Mouse (Mus musculus) layer of hippocampus, adult 8-10 months (tissue): Measurements from ENCODE around the gene Gm45785. TPM values are rescaled to one million over a fixed set of nuclear protein-coding genes. Genes with fewer than 3 reads are reported as not detected.
"Not testable (repeated sequence)": the region's sequence is repeated elsewhere in the genome, so short reads cannot be mapped to it uniquely, and the experiment has no call there.

ENCODE experiments used
- DNase-seq, 2 experiments: peaks; one replicate each; pipeline ENCODE4 v3.0.0; 2022; ENCODE audit warnings: low spot score in 2 of 2
- total RNA-seq, 4 experiments: library from RNA; stranded (reverse); gene quantifications; 2 replicates each; pipeline ENCODE4 v1.2.4; 2022

The Gm45785 gene
- 1 to 10 TPM in 1 of 4 experiments, under 1 TPM in 2, not detected in 1; 0.43 to 1.5 (median 0.85) TPM for total RNA-seq

GRCm38 (mm10) chr7:140855860-140856784 lies at the start of gene Gm45785:
Gene Gm45785 (minus strand): TSS chr7:140856331.
- DNase-seq = peak; percentile 84 to 87

GRCm38 (mm10) chr7:140905642-140906081 lies 49.5 kb upstream of the Gm45785 start:
- no peak for DNase-seq

- peak in 1 of 2 experiments; percentile 76 for DNase-seq
Measured at GRCm38 (mm10) chr7:140903212-140903611, 47.1 kb upstream of the Gm45785 start.

GRCm38 (mm10) chr7:140902036-140902875 lies 46.1 kb upstream of the Gm45785 start:
- no peak for DNase-seq

- DNase-seq = no peak
Measured at GRCm38 (mm10) chr7:140900220-140900619, 44.1 kb upstream of the Gm45785 start, which contains the start of gene Cox8b. Gene Cox8b (minus strand): TSS chr7:140900446.

- DNase-seq = no peak
Measured at GRCm38 (mm10) chr7:140899121-140899520, 43.0 kb upstream of the Gm45785 start.

GRCm38 (mm10) chr7:140897863-140898262 lies 41.7 kb upstream of the Gm45785 start:
- DNase-seq = no peak

- no peak for DNase-seq
Measured at GRCm38 (mm10) chr7:140894611-140895010, 38.5 kb upstream of the Gm45785 start.

- DNase-seq = no peak
Measured at GRCm38 (mm10) chr7:140894031-140894430, 37.9 kb upstream of the Gm45785 start.

GRCm38 (mm10) chr7:140890636-140891035 lies 34.5 kb upstream of the Gm45785 start:
- not testable (repeated sequence) for DNase-seq

GRCm38 (mm10) chr7:140882469-140882803 lies 26.3 kb upstream of the Gm45785 start:
- no peak for DNase-seq

- DNase-seq = peak; percentile 92 to 94
Measured at GRCm38 (mm10) chr7:140881696-140882468, 25.8 kb upstream of the Gm45785 start, which contains the start of the genes Psmd13 and Sirt3. Gene Psmd13 (plus strand): TSS chr7:140881968. Gene Sirt3 (minus strand): TSS chr7:140882309.

GRCm38 (mm10) chr7:140880865-140881515 lies 24.9 kb upstream of the Gm45785 start:
- no peak for DNase-seq

GRCm38 (mm10) chr7:140880419-140880818 lies 24.3 kb upstream of the Gm45785 start:
- no peak for DNase-seq

GRCm38 (mm10) chr7:140879355-140879754 lies 23.2 kb upstream of the Gm45785 start:
- DNase-seq = no peak

GRCm38 (mm10) chr7:140877364-140877763 lies 21.2 kb upstream of the Gm45785 start:
- DNase-seq = no peak

GRCm38 (mm10) chr7:140874224-140874623 lies 18.1 kb upstream of the Gm45785 start:
- DNase-seq = no peak

- DNase-seq = no peak
Measured at GRCm38 (mm10) chr7:140864761-140865160, 8.6 kb upstream of the Gm45785 start.

GRCm38 (mm10) chr7:140860728-140861127 lies 4.6 kb upstream of the Gm45785 start:
- no peak for DNase-seq

GRCm38 (mm10) chr7:140859997-140860396 lies 3.9 kb upstream of the Gm45785 start:
- DNase-seq = no peak
